Mouse (Mus musculus) erythroblast, embryonic 14.5 days (primary cell): ENCODE measurements around the gene Map7.

ENCODE experiments used
- GATA1 ChIP-seq: IDR thresholded peaks from 2 replicates; pipeline ENCODE4 v1.6.1; 2012; ENCODE audit warnings: low read length, inconsistent platforms, mixed read lengths
- TAL1 ChIP-seq: IDR thresholded peaks from 3 replicates; pipeline ENCODE4 v1.6.1; 2012; ENCODE audit warnings: low read length, inconsistent platforms, mixed read lengths

GRCm38 (mm10) chr10:20149121-20149834 lies 1.0 kb downstream of the Map7 start:
- TF ChIP-seq GATA1 (no peak), TAL1 (no peak)
